Mouse (Mus musculus): Measurements from ENCODE around the gene Acsbg2. TPM values are rescaled to one million over a fixed set of nuclear protein-coding genes. Genes with fewer than 3 reads are reported as not detected.

The Acsbg2 gene
- polyA plus RNA-seq, 1 experiment from 2014 or later: not detected

DNA sequence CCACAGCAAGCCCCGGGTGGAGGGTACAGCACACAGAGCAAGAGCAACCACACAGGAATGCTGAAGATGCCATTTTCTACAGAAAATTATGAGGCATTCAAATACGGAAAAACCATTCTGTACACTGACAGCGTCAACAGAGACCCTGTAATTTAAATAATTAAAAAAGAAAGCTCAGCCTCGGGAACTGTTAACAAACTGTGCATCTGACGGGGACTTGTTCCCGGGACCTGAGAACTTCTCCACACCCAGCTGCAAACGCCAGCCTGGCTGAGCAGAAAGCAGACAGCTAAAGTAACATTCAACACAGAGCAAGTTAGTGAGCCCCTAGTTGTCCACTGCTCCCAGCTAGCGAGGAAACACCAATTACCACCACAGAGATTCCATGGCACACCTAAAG lies 72.2 kb downstream of the Acsbg2 start:
- Histone ChIP-seq H3K4me3 (ENCODE audit: low read depth, low read length) (no peak overlapping the region), H3K27me3 (ENCODE audit: control insufficient read depth, insufficient read depth, low read length) (no peaks in the 10 kb centered on the region), H3K9ac (replicated peaks; ENCODE audit: low read length) (no peak overlapping the region), H3K36me3 (replicated peaks; ENCODE audit: control insufficient read depth, insufficient read depth, low read depth, low read length) (no peaks in the 10 kb centered on the region), H3K4me1 (ENCODE audit: control insufficient read depth, insufficient read depth, low read length) (no peaks in the 10 kb centered on the region), H3K9me3 (replicated peaks; ENCODE audit: control insufficient read depth, low read length) (no peaks in the 10 kb centered on the region), H3K27ac (replicated peaks; ENCODE audit: low read depth, low read length) (no peak overlapping the region), H3K4me2 (ENCODE audit: low read depth, low read length) (no peak overlapping the region)
- no peak for ATAC-seq (replicated peaks; ENCODE audit: insufficient number of reproducible peaks, low FRiP score, low TSS enrichment, low read depth)
- WGBS: 75% methylated on average over 8 of the region's 8 CpGs
- no peak for DNase-seq (ENCODE audit: low spot score)

DNA sequence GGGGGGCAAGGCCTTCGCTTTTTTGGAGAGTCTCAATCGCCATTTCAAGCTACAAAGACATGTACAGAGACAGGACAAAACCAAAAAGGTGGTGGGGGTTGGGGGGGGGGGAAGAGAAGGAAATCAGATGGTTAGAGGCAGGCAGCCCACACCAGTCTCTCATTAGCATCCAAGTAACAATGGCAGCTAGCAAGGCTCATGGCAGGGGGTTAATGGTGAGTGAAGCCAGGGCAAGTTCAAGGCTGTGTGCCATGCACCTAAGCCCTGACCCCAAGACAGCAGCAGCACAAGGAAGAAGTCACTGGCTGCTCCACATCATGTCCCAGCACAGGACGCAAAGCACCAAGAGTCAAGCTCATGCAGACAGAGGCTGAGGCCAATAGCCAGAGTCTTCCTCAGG lies 75.0 kb downstream of the Acsbg2 start:
- H3K9me3 ChIP-seq (replicated peaks; ENCODE audit: control insufficient read depth, low read length): no peaks in the 10 kb centered on the region
- no peak for ATAC-seq (replicated peaks; ENCODE audit: insufficient number of reproducible peaks, low FRiP score, low TSS enrichment, low read depth)
- no peak overlapping the region for H3K9ac ChIP-seq (replicated peaks; ENCODE audit: low read length)
- no peaks in the 10 kb centered on the region for H3K36me3 ChIP-seq (replicated peaks; ENCODE audit: control insufficient read depth, insufficient read depth, low read depth, low read length)
- H3K27ac ChIP-seq (replicated peaks; ENCODE audit: low read depth, low read length): no peak overlapping the region
- 83% methylated on average over 3 of the region's 3 CpGs for WGBS
- no peaks in the 10 kb centered on the region for H3K27me3 ChIP-seq (ENCODE audit: control insufficient read depth, insufficient read depth, low read length)
- no peak overlapping the region for H3K4me3 ChIP-seq (ENCODE audit: low read depth, low read length)
- H3K4me2 ChIP-seq (ENCODE audit: low read depth, low read length): no peak overlapping the region
- H3K4me1 ChIP-seq (ENCODE audit: control insufficient read depth, insufficient read depth, low read length): no peaks in the 10 kb centered on the region
- DNase-seq (ENCODE audit: low spot score): no peak

DNA sequence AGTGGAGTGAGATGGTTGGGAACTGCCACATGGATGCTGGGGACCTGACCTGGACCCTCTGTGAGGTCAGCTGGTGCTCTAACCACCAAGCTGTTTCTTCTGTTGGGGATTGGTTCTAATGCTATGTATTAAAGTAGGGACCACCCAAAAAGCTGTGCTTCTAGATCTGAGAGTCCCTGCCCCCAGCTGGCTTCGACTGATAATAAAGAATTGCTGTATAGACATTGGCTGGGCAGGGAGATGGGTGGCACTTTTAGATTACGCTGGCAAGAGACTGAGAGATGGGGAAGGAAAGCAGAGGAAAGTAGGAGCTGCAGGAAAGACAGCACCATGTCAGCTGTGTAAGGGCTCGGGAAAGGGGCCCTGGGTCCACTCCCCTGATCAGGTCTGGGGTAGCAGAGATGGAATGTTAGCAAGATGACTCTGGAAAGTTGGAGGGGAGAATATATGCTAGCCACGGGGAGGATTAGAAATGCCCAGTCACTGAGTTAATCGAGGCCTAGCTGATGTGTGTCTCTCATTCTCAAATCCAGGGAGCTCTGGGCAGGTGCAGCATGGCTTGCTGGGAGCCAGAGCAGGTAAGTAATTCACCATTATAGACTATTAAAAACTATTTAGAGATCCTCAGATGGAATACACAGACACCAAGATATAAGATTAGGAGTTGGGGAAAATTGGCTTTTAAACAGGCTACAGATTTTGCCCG lies 80.5 kb downstream of the Acsbg2 start:
- no peak for ATAC-seq (replicated peaks; ENCODE audit: insufficient number of reproducible peaks, low FRiP score, low TSS enrichment, low read depth)
- WGBS: 63% methylated on average over 6 of the region's 6 CpGs
- H3K4me1 ChIP-seq (ENCODE audit: control insufficient read depth, insufficient read depth, low read length): no peaks in the 10 kb centered on the region

More for the DNA sequence above, 80.5 kb downstream of the Acsbg2 start:
- H3K9me3 ChIP-seq (replicated peaks; ENCODE audit: control insufficient read depth, low read length): no peaks in the 10 kb centered on the region
- H3K27ac ChIP-seq (replicated peaks; ENCODE audit: low read depth, low read length): no peak overlapping the region
- H3K27me3 ChIP-seq (ENCODE audit: control insufficient read depth, insufficient read depth, low read length): no peaks in the 10 kb centered on the region
- H3K9ac ChIP-seq (replicated peaks; ENCODE audit: low read length): no peak overlapping the region
- no peak overlapping the region for H3K4me3 ChIP-seq (ENCODE audit: low read depth, low read length)
- H3K36me3 ChIP-seq (replicated peaks; ENCODE audit: control insufficient read depth, insufficient read depth, low read depth, low read length): no peaks in the 10 kb centered on the region
- no peak for DNase-seq (ENCODE audit: low spot score)
- H3K4me2 ChIP-seq (ENCODE audit: low read depth, low read length): no peak overlapping the region

Other genes starting within 250 kb of the Acsbg2 start
- gene Lonp1, start 247.6 kb downstream of the Acsbg2 start, polyA plus RNA-seq (2014; fragmentation: Nextera tagmentation; extraction: Ambion mirVana): 48.3 and 49.5 TPM in 2 replicates
- 0.70 and 0.71 TPM in 2 replicates for gene Catsperd, start 246.3 kb downstream of the Acsbg2 start, polyA plus RNA-seq (2014; fragmentation: Nextera tagmentation; extraction: Ambion mirVana)
- 105 and 115 TPM in 2 replicates for gene Ranbp3, start 201.2 kb downstream of the Acsbg2 start, polyA plus RNA-seq (2014; fragmentation: Nextera tagmentation; extraction: Ambion mirVana)
- 352 and 362 TPM in 2 replicates for gene Ndufa11, start 156.7 kb downstream of the Acsbg2 start, polyA plus RNA-seq (2014; fragmentation: Nextera tagmentation; extraction: Ambion mirVana)
- gene Vmac, start 156.4 kb downstream of the Acsbg2 start, polyA plus RNA-seq (2014; fragmentation: Nextera tagmentation; extraction: Ambion mirVana): 14.7 and 15.5 TPM in 2 replicates
- gene Nrtn, start 116.9 kb downstream of the Acsbg2 start, polyA plus RNA-seq (2014; fragmentation: Nextera tagmentation; extraction: Ambion mirVana): 6.7 and 7.8 TPM in 2 replicates
- 30.1 and 32.3 TPM in 2 replicates for gene Dus3l, start 109.7 kb downstream of the Acsbg2 start, polyA plus RNA-seq (2014; fragmentation: Nextera tagmentation; extraction: Ambion mirVana)
- gene Prr22, start 104.2 kb downstream of the Acsbg2 start, polyA plus RNA-seq (2014; fragmentation: Nextera tagmentation; extraction: Ambion mirVana): 0.66 and 0.72 TPM in 2 replicates
- 2.3 and 2.4 TPM in 2 replicates for gene Rfx2, start 43.4 kb downstream of the Acsbg2 start, polyA plus RNA-seq (2014; fragmentation: Nextera tagmentation; extraction: Ambion mirVana)
- gene 1700061G19Rik, start 1.0 kb upstream of the Acsbg2 start, polyA plus RNA-seq (2014; fragmentation: Nextera tagmentation; extraction: Ambion mirVana): 0.13 and 0.22 TPM in 2 replicates
- 26.8 and 27.2 TPM in 2 replicates for gene Mllt1, start 61.0 kb upstream of the Acsbg2 start, polyA plus RNA-seq (2014; fragmentation: Nextera tagmentation; extraction: Ambion mirVana)
- gene Acer1, start 107.7 kb upstream of the Acsbg2 start, polyA plus RNA-seq (2014; fragmentation: Nextera tagmentation; extraction: Ambion mirVana): not detected in 2 replicates
- gene Clpp, start 115.9 kb upstream of the Acsbg2 start, polyA plus RNA-seq (2014; fragmentation: Nextera tagmentation; extraction: Ambion mirVana): 148 and 159 TPM in 2 replicates
- gene Alkbh7, start 122.9 kb upstream of the Acsbg2 start, polyA plus RNA-seq (2014; fragmentation: Nextera tagmentation; extraction: Ambion mirVana): 39.5 and 40.2 TPM in 2 replicates
- gene Pspn, start 125.6 kb upstream of the Acsbg2 start, polyA plus RNA-seq (2014; fragmentation: Nextera tagmentation; extraction: Ambion mirVana): not detected in 2 replicates
- 70.1 and 71.1 TPM in 2 replicates for gene Gtf2f1, start 136.8 kb upstream of the Acsbg2 start, polyA plus RNA-seq (2014; fragmentation: Nextera tagmentation; extraction: Ambion mirVana)
- gene Gm17949, start 137.0 kb upstream of the Acsbg2 start, polyA plus RNA-seq (2014; fragmentation: Nextera tagmentation; extraction: Ambion mirVana): 0.18 TPM in 1 of 2 replicates, not detected in the other
- 38.7 and 40.0 TPM in 2 replicates for gene Khsrp, start 157.1 kb upstream of the Acsbg2 start, polyA plus RNA-seq (2014; fragmentation: Nextera tagmentation; extraction: Ambion mirVana)
- gene Slc25a41, start 167.2 kb upstream of the Acsbg2 start, polyA plus RNA-seq (2014; fragmentation: Nextera tagmentation; extraction: Ambion mirVana): not detected in 2 replicates
- gene Crb3, start 184.7 kb upstream of the Acsbg2 start, polyA plus RNA-seq (2014; fragmentation: Nextera tagmentation; extraction: Ambion mirVana): 5.1 and 5.3 TPM in 2 replicates
- gene Slc25a23, start 185.4 kb upstream of the Acsbg2 start, polyA plus RNA-seq (2014; fragmentation: Nextera tagmentation; extraction: Ambion mirVana): 7.1 and 7.3 TPM in 2 replicates
- gene Dennd1c, start 204.1 kb upstream of the Acsbg2 start, polyA plus RNA-seq (2014; fragmentation: Nextera tagmentation; extraction: Ambion mirVana): 1.5 and 1.6 TPM in 2 replicates
- gene Tubb4a, start 213.3 kb upstream of the Acsbg2 start, polyA plus RNA-seq (2014; fragmentation: Nextera tagmentation; extraction: Ambion mirVana): 39.9 and 51.6 TPM in 2 replicates
- gene Tnfsf9, start 230.9 kb upstream of the Acsbg2 start, polyA plus RNA-seq (2014; fragmentation: Nextera tagmentation; extraction: Ambion mirVana): 5.2 and 5.6 TPM in 2 replicates